Mouse (Mus musculus): ENCODE results near the gene Paxbp1. TPM values are rescaled to one million over a fixed set of nuclear protein-coding genes. Genes with fewer than 3 reads are reported as not detected.

Paxbp1 gene
- polyA plus RNA-seq, 1 experiment from 2014 or later: 67.0 TPM

GRCm38 (mm10) chr16:91009942-91010529 is 34.3 kb downstream of the Paxbp1 start:
- no peaks in the 10 kb centered on the region for H3K9me3 ChIP-seq
- peak; percentile 20 for DNase-seq (ENCODE audit: extremely low spot score, low spot score)
- H3K4me1 ChIP-seq: peaks cover 21% of the 10 kb centered on the region
- H3K36me3 ChIP-seq (replicated peaks): peaks cover 23% of the 10 kb centered on the region
- peak overlapping the region; percentile 92 for H3K27ac ChIP-seq
- 1% methylated on average over 19 of the region's 19 CpGs for WGBS
- H3K27me3 ChIP-seq (ENCODE audit: poor library complexity, severe bottlenecking): no peaks in the 10 kb centered on the region
- H3K4me3 ChIP-seq: peak overlapping the region; percentile 95

DNA sequence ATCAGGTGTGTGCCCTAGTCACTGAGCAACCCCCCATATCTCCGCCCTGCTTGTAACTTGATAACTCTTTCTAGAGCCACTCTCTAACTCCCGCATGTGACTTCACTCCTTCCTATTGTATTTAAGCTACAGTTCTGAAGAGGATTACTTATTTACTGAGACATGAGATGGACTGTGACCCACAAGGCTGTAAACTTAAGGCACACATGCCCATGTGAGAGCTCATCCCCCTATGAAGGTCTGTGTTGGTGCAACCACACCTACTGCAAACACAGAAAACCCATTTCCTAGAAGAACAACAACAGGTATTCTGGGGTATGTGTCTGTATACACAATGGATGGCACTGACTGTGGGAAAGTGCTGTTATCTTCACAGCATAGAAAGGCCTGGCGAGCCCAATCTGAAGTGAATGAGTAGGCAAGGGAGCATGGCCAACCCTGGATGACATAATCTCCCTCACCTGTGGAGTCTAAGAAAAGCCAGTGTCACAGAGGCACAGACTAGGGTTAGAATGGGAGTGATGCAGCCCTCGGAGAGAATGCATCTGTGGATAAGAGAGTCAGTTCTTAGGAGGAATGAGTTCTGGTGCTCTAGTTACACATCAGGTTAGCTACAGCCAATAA is 39.3 kb downstream of the Paxbp1 start:
- Histone ChIP-seq H3K27me3 (ENCODE audit: poor library complexity, severe bottlenecking) (no peaks in the 10 kb centered on the region), H3K4me1 (peaks cover 8% of the 10 kb centered on the region), H3K4me3 (no peak overlapping the region), H3K36me3 (replicated peaks) (peaks cover 12% of the 10 kb centered on the region; the same call in 1 of the 2 replicates), H3K27ac (no peak overlapping the region), H3K9me3 (no peaks in the 10 kb centered on the region)
- 85% methylated on average over 4 of the region's 4 CpGs for WGBS
- no peak for DNase-seq (ENCODE audit: extremely low spot score, low spot score)

- no peak overlapping the region for H3K27ac ChIP-seq
- H3K36me3 ChIP-seq (replicated peaks): peaks cover 7% of the 10 kb centered on the region; the same call in 1 of the 2 replicates
- WGBS: 89% methylated on average over 2 of the region's 2 CpGs
- H3K4me1 ChIP-seq: no peaks in the 10 kb centered on the region
- H3K27me3 ChIP-seq (ENCODE audit: poor library complexity, severe bottlenecking): no peaks in the 10 kb centered on the region
- DNase-seq (ENCODE audit: extremely low spot score, low spot score): no peak
- no peaks in the 10 kb centered on the region for H3K9me3 ChIP-seq
- H3K4me3 ChIP-seq: no peak overlapping the region
Measured at GRCm38 (mm10) chr16:91001098-91001497, 43.2 kb downstream of the Paxbp1 start.

DNA sequence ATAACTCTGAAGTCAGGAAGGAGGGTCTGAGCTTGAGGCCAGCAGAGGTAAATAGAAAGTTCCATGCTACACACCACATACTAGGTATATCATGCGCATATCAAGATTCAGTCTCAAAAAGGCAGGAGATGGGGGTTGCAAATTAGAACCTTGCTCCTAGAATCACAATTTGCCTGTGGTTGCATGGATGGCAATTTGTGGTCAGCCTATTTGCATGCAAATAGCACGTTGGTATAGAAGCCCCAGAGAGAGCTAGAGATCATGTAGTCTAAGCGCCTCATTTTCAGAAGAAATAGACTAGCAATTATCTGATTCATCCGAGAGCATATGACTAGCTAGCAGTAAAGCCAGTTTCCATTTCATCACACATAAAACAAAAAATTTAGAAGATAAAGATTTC is 44.5 kb downstream of the Paxbp1 start:
- no peaks in the 10 kb centered on the region for H3K27me3 ChIP-seq (ENCODE audit: poor library complexity, severe bottlenecking)
- peaks cover 7% of the 10 kb centered on the region; the same call in 1 of the 2 replicates for H3K36me3 ChIP-seq (replicated peaks)
- no peaks in the 10 kb centered on the region for H3K9me3 ChIP-seq
- no peak for DNase-seq (ENCODE audit: extremely low spot score, low spot score)
- no peak overlapping the region for H3K4me3 ChIP-seq
- no peak overlapping the region for H3K27ac ChIP-seq
- H3K4me1 ChIP-seq: no peaks in the 10 kb centered on the region
- 79% methylated on average over 4 of the region's 4 CpGs for WGBS

- Histone ChIP-seq H3K4me3 (no peak overlapping the region), H3K27me3 (ENCODE audit: poor library complexity, severe bottlenecking) (no peaks in the 10 kb centered on the region), H3K9me3 (no peaks in the 10 kb centered on the region), H3K27ac (no peak overlapping the region), H3K36me3 (replicated peaks) (0 out of 2 replicates have a peak, but pooled peaks cover under 1% of the 10 kb centered on the region), H3K4me1 (no peaks in the 10 kb centered on the region)
- WGBS: 89% methylated on average over 3 of the region's 3 CpGs
- DNase-seq (ENCODE audit: extremely low spot score, low spot score): no peak
Measured at GRCm38 (mm10) chr16:90997822-90998221, 46.5 kb downstream of the Paxbp1 start.

DNA sequence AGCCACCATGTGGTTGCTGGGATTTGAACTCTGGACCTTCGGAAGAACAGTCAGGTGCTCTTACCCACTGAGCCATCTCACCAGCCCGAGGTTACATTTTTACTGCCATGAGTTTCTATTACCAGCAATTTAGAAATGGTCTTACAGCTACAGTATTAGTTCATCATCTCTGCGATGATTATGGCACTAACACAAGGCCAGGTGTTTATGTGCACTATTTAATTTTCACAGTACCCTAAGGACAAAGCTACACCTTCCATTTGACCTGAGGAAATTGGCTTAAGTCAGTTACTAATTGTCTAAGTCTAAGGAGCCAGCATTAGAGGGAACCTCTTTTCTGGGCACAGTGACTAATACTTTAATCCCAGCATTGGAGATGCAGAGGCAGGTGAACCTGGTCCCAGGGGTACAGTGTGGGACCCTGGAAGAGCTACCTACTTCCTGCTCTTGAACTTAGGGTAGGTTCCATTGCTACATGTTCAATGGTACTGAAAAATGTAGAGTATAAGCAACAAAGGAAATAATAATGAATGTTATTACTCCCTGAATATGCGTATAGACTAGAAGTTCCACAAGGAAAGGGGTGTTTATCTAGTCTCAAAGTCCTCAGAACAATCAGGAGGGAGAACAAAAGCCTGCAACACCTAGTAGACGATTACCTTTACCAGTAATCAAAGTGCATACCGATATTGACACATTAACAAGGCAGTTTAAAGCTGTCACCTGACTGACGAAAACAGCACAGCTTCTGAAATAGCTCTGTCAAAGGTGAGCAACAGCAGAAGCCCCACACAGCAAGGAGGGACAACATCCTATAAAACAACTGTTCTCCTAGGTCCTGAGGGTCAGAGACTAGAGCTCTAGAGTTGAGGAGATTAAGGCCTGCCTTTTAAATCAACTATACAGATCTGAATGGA is 47.8 kb downstream of the Paxbp1 start:
- Histone ChIP-seq H3K4me3 (no peak overlapping the region), H3K9me3 (no peaks in the 10 kb centered on the region), H3K4me1 (no peaks in the 10 kb centered on the region), H3K36me3 (replicated peaks) (no peaks in the 10 kb centered on the region), H3K27me3 (ENCODE audit: poor library complexity, severe bottlenecking) (no peaks in the 10 kb centered on the region), H3K27ac (no peak overlapping the region)
- no peak for DNase-seq (ENCODE audit: extremely low spot score, low spot score)
- 89% methylated on average over 7 of the region's 7 CpGs for whole genome bisulfite sequencing

DNA sequence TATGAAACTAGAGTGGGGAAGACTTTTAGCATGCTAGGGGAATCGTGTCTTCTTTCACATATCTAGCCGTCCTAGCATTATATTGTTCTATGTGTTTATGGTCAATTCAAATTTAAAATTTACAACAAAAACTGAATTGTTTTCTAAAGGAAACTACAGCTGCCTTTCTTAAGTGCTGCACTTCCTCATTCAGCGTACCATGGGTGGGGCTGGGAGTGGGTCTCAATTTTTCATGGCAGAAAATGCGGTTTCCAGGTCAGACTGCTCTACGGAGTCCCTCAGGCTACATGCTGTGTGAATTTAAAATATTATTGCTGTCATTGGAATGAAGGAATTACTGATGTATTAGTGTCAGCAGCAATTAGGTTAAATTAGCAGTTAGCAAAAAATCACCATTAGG is 48.8 kb downstream of the Paxbp1 start:
- DNase-seq (ENCODE audit: extremely low spot score, low spot score): no peak
- Histone ChIP-seq H3K4me3 (no peak overlapping the region), H3K4me1 (no peaks in the 10 kb centered on the region), H3K27me3 (ENCODE audit: poor library complexity, severe bottlenecking) (no peaks in the 10 kb centered on the region), H3K27ac (no peak overlapping the region), H3K36me3 (replicated peaks) (peaks cover 8% of the 10 kb centered on the region), H3K9me3 (no peaks in the 10 kb centered on the region)
- WGBS: 89% methylated on average over 5 of the region's 5 CpGs

GRCm38 (mm10) chr16:90995023-90995422 is 49.3 kb downstream of the Paxbp1 start:
- no peaks in the 10 kb centered on the region for H3K9me3 ChIP-seq
- 82% methylated on average over 4 of the region's 4 CpGs for WGBS
- no peak for DNase-seq (ENCODE audit: extremely low spot score, low spot score)
- no peak overlapping the region for H3K4me3 ChIP-seq
- H3K4me1 ChIP-seq: no peaks in the 10 kb centered on the region
- H3K36me3 ChIP-seq (replicated peaks): peaks cover 11% of the 10 kb centered on the region
- H3K27me3 ChIP-seq (ENCODE audit: poor library complexity, severe bottlenecking): no peaks in the 10 kb centered on the region
- no peak overlapping the region for H3K27ac ChIP-seq

DNA sequence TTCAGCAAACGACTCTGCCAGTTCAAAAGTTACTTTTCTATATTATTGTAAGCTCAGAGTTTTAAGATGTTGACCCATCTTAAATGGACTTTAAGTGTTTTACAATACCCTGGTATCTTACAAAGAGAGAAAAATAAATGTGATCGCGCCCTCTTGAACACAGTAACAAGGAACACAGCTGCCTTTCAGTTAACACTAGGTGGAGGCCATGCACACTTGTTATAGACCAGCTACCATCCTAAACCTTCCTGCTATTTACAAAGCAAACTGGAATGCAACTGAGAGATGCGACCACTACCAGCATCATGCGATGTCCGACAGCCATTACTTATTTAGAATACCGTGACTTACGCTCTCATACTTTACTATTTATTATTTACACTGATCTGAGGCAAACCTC is 55.2 kb downstream of the Paxbp1 start:
- WGBS: 92% methylated on average over 8 of the region's 8 CpGs

DNA sequence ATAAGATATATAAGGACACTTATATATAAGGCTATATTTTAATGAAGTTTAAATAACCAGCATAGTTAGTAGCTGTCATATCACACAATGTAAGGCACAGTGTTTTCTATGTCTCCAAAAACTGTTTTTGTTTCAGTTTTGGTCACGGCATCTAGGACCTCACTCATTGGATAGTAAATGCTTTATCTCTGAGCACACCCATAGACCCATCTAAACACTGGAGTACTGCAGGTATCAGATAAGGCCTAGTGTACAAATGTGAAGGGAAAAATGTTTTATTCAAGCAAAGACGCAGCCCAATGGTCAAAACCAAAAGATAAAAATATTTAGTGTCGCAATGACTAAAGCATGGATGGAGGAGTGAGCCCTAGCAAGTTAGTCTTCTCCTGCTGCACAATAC is 55.7 kb downstream of the Paxbp1 start:
- DNase-seq (ENCODE audit: extremely low spot score, low spot score): no peak
- 94% methylated on average over 3 of the region's 3 CpGs for WGBS
- Histone ChIP-seq H3K4me1 (no peaks in the 10 kb centered on the region), H3K36me3 (replicated peaks) (peaks cover 11% of the 10 kb centered on the region), H3K27me3 (ENCODE audit: poor library complexity, severe bottlenecking) (no peaks in the 10 kb centered on the region), H3K4me3 (no peak overlapping the region), H3K27ac (no peak overlapping the region), H3K9me3 (no peaks in the 10 kb centered on the region)

More for the DNA sequence above, 55.2 kb downstream of the Paxbp1 start:
- Histone ChIP-seq H3K27me3 (ENCODE audit: poor library complexity, severe bottlenecking) (no peaks in the 10 kb centered on the region), H3K4me3 (no peak overlapping the region), H3K9me3 (no peaks in the 10 kb centered on the region), H3K27ac (no peak overlapping the region), H3K36me3 (replicated peaks) (peaks cover 11% of the 10 kb centered on the region), H3K4me1 (no peaks in the 10 kb centered on the region)
- no peak for DNase-seq (ENCODE audit: extremely low spot score, low spot score)

- Histone ChIP-seq H3K27me3 (ENCODE audit: poor library complexity, severe bottlenecking) (no peaks in the 10 kb centered on the region), H3K36me3 (replicated peaks) (peaks cover 13% of the 10 kb centered on the region), H3K4me1 (no peaks in the 10 kb centered on the region), H3K9me3 (no peaks in the 10 kb centered on the region), H3K27ac (no peak overlapping the region), H3K4me3 (no peak overlapping the region)
- 91% methylated on average over 8 of the region's 8 CpGs for WGBS
- DNase-seq (ENCODE audit: extremely low spot score, low spot score): no peak
Measured at GRCm38 (mm10) chr16:90988039-90988438, 56.3 kb downstream of the Paxbp1 start.

- H3K36me3 ChIP-seq (replicated peaks): peaks cover 19% of the 10 kb centered on the region
- DNase-seq (ENCODE audit: extremely low spot score, low spot score): no peak
- no peak overlapping the region for H3K4me3 ChIP-seq
- H3K27ac ChIP-seq: no peak overlapping the region
- 90% methylated on average over 6 of the region's 6 CpGs for WGBS
- no peaks in the 10 kb centered on the region for H3K9me3 ChIP-seq
- no peaks in the 10 kb centered on the region for H3K4me1 ChIP-seq
- H3K27me3 ChIP-seq (ENCODE audit: poor library complexity, severe bottlenecking): no peaks in the 10 kb centered on the region
Measured at GRCm38 (mm10) chr16:90971004-90971403, 73.3 kb downstream of the Paxbp1 start.

GRCm38 (mm10) chr16:90966241-90966640 is 78.1 kb downstream of the Paxbp1 start:
- 85% methylated on average over 4 of the region's 4 CpGs for WGBS
- H3K4me3 ChIP-seq: no peak overlapping the region
- no peaks in the 10 kb centered on the region for H3K9me3 ChIP-seq
- no peaks in the 10 kb centered on the region for H3K27me3 ChIP-seq (ENCODE audit: poor library complexity, severe bottlenecking)
- no peak for DNase-seq (ENCODE audit: extremely low spot score, low spot score)
- peaks cover 30% of the 10 kb centered on the region for H3K36me3 ChIP-seq (replicated peaks)
- H3K4me1 ChIP-seq: no peaks in the 10 kb centered on the region
- H3K27ac ChIP-seq: no peak overlapping the region

Data from forebrain, embryonic 10.5 days (tissue).